Mouse (Mus musculus): ENCODE data around the gene Wnk4.

GRCm38 (mm10) chr11:101235429-101235828 lies 24.9 kb upstream of the Wnk4 start:
- TF ChIP-seq POLR2A (IDR thresholded peaks at IDR 0.05; ENCODE audit: low read depth, low read length) (no peak), CTCF (IDR thresholded peaks at IDR 0.05; ENCODE audit: borderline replicate concordance, insufficient read depth, low read length) (no peak)

Measured in embryonic fibroblast, embryonic 13.5 days (primary cell).